Mouse (Mus musculus): ENCODE measurements around the gene Rilp. TPM values are rescaled to one million over a fixed set of nuclear protein-coding genes. Genes with fewer than 3 reads are reported as not detected.

The Rilp gene
- polyA plus RNA-seq, 1 experiment from 2014 or later = 0.89 TPM

DNA sequence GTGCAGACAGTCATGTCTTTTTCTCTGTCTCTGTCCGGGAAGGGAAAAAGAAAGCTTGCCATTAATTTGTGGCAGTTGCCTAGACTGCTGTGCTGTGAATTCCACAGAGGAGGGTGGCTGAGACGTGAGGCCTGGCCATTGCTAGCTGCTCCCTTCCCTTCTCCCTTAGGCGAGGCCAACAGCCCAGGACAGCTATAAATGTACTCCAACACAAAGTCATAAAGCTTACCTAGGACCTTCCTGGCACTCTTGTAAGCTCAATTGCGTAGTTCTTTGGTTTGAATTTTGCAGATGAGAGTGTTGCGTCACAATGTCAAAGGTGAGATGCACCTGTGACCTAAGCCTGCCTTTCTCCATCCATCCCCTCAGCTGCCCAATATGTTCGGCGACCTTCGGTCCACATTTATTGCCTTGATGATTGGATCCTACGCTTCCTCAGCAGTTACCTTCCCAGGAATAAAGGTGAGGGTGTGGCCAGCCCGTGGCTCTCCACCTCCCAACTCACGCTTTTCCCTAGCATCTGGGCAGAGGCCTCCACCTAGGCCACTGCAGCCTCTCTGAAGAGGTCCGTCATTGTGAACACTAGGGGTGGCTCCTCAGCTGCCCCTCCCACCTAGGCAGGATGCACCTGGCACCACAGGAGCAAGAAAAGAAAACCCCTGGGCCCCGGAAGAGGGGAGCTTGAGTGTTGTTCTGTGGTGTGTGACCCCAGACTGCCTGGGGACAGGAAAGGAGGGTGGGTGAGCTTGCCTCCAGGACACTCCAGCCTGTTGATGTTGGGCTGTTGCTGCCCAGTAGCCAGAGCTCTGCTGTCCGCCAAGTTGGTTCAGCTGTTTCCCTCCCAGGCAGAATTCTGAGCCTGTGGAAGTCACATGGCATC, 50.9 kb downstream of the Rilp start:
- Histone ChIP-seq H3K4me2 (ENCODE audit: low read depth, low read length) (no peak overlapping the region), H3K4me1 (replicated peaks; ENCODE audit: control insufficient read depth, insufficient read depth, low read length) (peaks cover 5% of the 10 kb centered on the region), H3K9me3 (ENCODE audit: control insufficient read depth, low read length) (no peaks in the 10 kb centered on the region), H3K27ac (ENCODE audit: low read length) (no peak overlapping the region), H3K36me3 (ENCODE audit: control insufficient read depth, insufficient read depth, low read length) (no peaks in the 10 kb centered on the region), H3K9ac (ENCODE audit: low read length) (no peak overlapping the region), H3K4me3 (ENCODE audit: low read length) (no peak overlapping the region), H3K27me3 (ENCODE audit: control insufficient read depth, insufficient read depth, low read depth, low read length) (no peaks in the 10 kb centered on the region)
- 72% methylated on average over 14 of the region's 14 CpGs for WGBS
- ATAC-seq (ENCODE audit: low read depth) = no peak

- peaks cover 11% of the 10 kb centered on the region for H3K4me1 ChIP-seq (replicated peaks; ENCODE audit: control insufficient read depth, insufficient read depth, low read length)
- no peaks in the 10 kb centered on the region for H3K9me3 ChIP-seq (ENCODE audit: control insufficient read depth, low read length)
- WGBS = 73% methylated on average over 5 of the region's 5 CpGs
- no peaks in the 10 kb centered on the region for H3K36me3 ChIP-seq (ENCODE audit: control insufficient read depth, insufficient read depth, low read length)
- ATAC-seq (ENCODE audit: low read depth) = no peak
- no peak overlapping the region for H3K4me2 ChIP-seq (ENCODE audit: low read depth, low read length)
- H3K27ac ChIP-seq (ENCODE audit: low read length) = no peak overlapping the region
- H3K4me3 ChIP-seq (ENCODE audit: low read length) = no peak overlapping the region
- no peak overlapping the region for H3K9ac ChIP-seq (ENCODE audit: low read length)
- H3K27me3 ChIP-seq (ENCODE audit: control insufficient read depth, insufficient read depth, low read depth, low read length) = no peaks in the 10 kb centered on the region
Observed at GRCm38 (mm10) chr11:75561410-75561791, 51.5 kb downstream of the Rilp start.

MicroRNA genes within 50 kb of the gene (microRNA counts, 519-probe panel; counts per million panel counts)
- 4,345 counts per million, percentile 88 among the panel's probes with 10 or more counts for microRNA mmu-miR-22

Small RNA genes lying within 50 kb of the gene (microRNA-seq; reads per million reads assigned to microRNA genes)
- gene Mir22 (3,679 reads per million, percentile 88 among the genes with 10 or more reads in this experiment), gene Mir3971 (not detected)

Other genes with a start within 250 kb of the Rilp start
- 172 and 191 TPM in 2 replicates for gene Rpa1, start 161.8 kb upstream of the Rilp start, polyA plus RNA-seq (2015; fragmentation: Nextera tagmentation; extraction: Ambion mirVana)
- gene Smyd4, start 161.7 kb upstream of the Rilp start, polyA plus RNA-seq (2015; fragmentation: Nextera tagmentation; extraction: Ambion mirVana) = 14.1 and 16.9 TPM in 2 replicates
- gene Serpinf1, start 87.4 kb upstream of the Rilp start, polyA plus RNA-seq (2015; fragmentation: Nextera tagmentation; extraction: Ambion mirVana) = 61.3 and 67.5 TPM in 2 replicates
- gene Serpinf2, start 70.5 kb upstream of the Rilp start, polyA plus RNA-seq (2015; fragmentation: Nextera tagmentation; extraction: Ambion mirVana) = 0.95 and 9.2 TPM in 2 replicates
- 5.3 and 5.9 TPM in 2 replicates for gene Wdr81, start 55.4 kb upstream of the Rilp start, polyA plus RNA-seq (2015; fragmentation: Nextera tagmentation; extraction: Ambion mirVana)
- 16.7 and 17.1 TPM in 2 replicates for gene Tlcd2, start 48.4 kb upstream of the Rilp start, polyA plus RNA-seq (2015; fragmentation: Nextera tagmentation; extraction: Ambion mirVana)
- 46.0 and 47.6 TPM in 2 replicates for gene Prpf8, start 23.3 kb upstream of the Rilp start, polyA plus RNA-seq (2015; fragmentation: Nextera tagmentation; extraction: Ambion mirVana)
- 16.4 and 17.7 TPM in 2 replicates for gene Scarf1, start 3.4 kb downstream of the Rilp start, polyA plus RNA-seq (2015; fragmentation: Nextera tagmentation; extraction: Ambion mirVana)
- 7.2 and 7.4 TPM in 2 replicates for gene Slc43a2, start 21.6 kb downstream of the Rilp start, polyA plus RNA-seq (2015; fragmentation: Nextera tagmentation; extraction: Ambion mirVana)
- gene Pitpna, start 78.0 kb downstream of the Rilp start, polyA plus RNA-seq (2015; fragmentation: Nextera tagmentation; extraction: Ambion mirVana) = 63.7 and 63.8 TPM in 2 replicates
- 33.8 and 35.4 TPM in 2 replicates for gene Inpp5k, start 120.9 kb downstream of the Rilp start, polyA plus RNA-seq (2015; fragmentation: Nextera tagmentation; extraction: Ambion mirVana)
- 93.0 and 96.5 TPM in 2 replicates for gene Myo1c, start 140.4 kb downstream of the Rilp start, polyA plus RNA-seq (2015; fragmentation: Nextera tagmentation; extraction: Ambion mirVana)
- 108 and 112 TPM in 2 replicates for gene Crk, start 169.2 kb downstream of the Rilp start, polyA plus RNA-seq (2015; fragmentation: Nextera tagmentation; extraction: Ambion mirVana)
- 833 and 905 TPM in 2 replicates for gene Ywhae, start 222.8 kb downstream of the Rilp start, polyA plus RNA-seq (2015; fragmentation: Nextera tagmentation; extraction: Ambion mirVana)